Mouse (Mus musculus) splenic B cell, adult 2 months (primary cell): ENCODE results near the gene Tent5b.

Source experiments
- DNase-seq: peaks from one replicate; pipeline ENCODE4 v3.0.0-alpha.2; 2011; ENCODE audit warnings: low read depth, low spot score
- H3K27me3 ChIP-seq: 2 replicates; pipeline ENCODE4 v1.6.1; 2012; ENCODE audit warnings: mild to moderate bottlenecking, low read length, moderate library complexity, mixed read lengths; ENCODE audit not compliant: control insufficient read depth, poor library complexity, insufficient read depth, severe bottlenecking
- H3K36me3 ChIP-seq: 2 replicates; pipeline ENCODE4 v1.6.1; 2012; ENCODE audit warnings: mild to moderate bottlenecking, low read length, moderate library complexity, mixed read lengths; ENCODE audit not compliant: control insufficient read depth, poor library complexity, insufficient read depth, severe bottlenecking

The Tent5b gene

DNA sequence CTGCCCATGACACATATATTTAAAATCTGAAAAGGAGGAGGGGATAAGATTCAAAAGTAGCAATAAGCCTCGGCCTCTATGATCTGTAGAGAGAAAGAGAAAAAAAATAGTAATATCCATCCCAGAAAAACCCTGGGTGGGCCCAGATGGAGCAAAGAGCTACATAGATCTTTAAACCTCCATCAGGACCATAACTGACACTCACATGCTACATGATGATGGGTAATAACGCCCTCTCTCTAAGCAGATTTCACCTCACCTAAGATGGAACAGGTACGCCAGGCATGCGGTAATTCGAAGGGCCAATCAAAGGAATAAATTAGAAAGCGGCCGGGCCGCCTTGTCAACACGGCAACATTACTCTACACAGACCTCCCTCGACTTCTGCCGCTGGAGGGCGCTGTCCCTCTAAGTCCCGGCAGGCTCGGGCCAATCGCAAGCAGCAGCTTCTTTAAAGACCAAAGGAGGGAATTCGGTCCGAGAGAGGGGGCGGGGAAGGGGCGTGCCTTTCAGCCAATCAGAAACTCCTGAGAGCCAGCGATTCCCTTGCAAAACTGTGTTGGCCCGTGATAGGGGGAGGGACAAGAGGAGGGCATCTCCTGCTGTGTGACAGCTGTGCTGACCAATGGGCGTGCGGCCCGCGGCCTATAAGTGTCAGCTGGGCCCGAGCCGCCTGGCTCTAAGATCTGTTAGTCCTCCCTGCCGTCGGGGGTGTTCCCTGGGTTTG lies at the start of gene Tent5b:
Gene Tent5b (plus strand): TSS at position 675 of the 727 bp plus-strand sequence.
- Histone ChIP-seq H3K27me3 (no peaks in the 10 kb centered on the region), H3K36me3 (no peaks in the 10 kb centered on the region)
- peak; percentile 92 for DNase-seq

DNA sequence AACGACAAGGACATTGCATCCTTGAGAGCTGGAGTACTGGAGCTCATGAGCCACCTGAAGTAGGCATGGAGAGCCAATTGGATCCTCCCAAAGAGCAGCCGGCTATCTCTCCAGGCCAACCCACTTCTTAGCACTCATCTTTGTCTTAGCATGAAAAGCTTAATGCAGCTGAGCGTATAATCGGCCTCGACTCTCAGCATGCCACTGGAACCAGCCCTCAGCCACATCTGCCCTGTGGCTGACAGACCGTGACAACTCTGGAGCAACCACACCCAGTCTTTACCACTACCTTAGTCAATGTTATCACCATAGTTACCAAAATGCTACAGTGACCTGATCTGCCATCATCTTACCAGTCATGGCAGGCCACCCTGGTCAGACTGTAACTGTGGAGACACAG lies 48.4 kb upstream of the Tent5b start:
- H3K27me3 ChIP-seq = no peaks in the 10 kb centered on the region
- H3K36me3 ChIP-seq = no peaks in the 10 kb centered on the region
- DNase-seq = peak; percentile 42

DNA sequence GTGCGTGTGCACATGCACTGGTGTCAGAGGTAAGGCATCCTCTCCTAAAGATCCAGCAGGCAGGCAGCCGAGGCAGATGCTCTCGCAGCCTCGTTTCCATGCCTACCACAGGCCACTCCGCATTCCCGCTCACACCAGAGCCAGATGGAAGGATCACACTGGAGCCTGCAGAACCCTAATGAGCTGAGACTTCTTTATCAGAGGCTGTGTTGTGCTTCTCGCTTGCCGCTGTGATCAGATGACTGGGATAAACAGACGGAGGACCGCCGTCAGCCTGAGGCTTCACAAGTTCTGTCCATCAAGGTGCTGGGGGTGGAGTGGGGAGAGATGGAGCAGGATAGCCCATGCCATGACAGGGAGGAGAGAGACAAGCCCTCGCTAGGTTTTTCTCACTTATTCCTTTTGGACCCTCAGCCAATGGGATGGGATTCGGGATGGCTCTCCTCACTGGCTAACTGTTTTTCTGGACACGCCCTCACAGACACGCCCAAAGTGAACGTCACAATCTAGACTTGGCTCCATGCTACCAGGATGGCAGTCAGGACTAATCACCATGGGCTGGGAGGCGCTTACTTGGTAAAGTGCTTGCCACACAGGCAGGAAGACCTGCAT lies 47.3 kb upstream of the Tent5b start:
- DNase-seq = no peak

DNA sequence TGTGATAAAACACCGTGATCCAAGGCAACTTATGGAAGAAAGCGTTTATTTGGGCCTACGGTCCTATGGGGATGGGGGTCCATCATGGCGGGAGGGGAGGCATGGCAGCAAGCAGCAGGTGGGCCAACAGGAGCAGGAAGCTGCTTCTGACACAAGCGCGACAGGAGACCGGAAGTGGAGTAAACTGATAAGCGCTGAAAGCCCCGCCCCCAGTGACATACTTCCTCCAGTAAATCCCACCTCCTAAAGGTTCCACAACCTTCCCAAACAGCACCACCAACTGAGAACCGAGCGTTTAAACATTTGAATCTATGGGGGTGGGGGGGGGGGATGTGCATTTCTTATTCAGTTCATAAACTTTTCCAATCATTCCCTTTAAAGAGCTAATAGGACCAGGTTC lies 44.0 kb upstream of the Tent5b start:
- Histone ChIP-seq H3K36me3 (no peaks in the 10 kb centered on the region), H3K27me3 (no peaks in the 10 kb centered on the region)
- no peak for DNase-seq

More for the DNA sequence above, 47.3 kb upstream of the Tent5b start:
- Histone ChIP-seq H3K27me3 (no peaks in the 10 kb centered on the region), H3K36me3 (no peaks in the 10 kb centered on the region)

DNA sequence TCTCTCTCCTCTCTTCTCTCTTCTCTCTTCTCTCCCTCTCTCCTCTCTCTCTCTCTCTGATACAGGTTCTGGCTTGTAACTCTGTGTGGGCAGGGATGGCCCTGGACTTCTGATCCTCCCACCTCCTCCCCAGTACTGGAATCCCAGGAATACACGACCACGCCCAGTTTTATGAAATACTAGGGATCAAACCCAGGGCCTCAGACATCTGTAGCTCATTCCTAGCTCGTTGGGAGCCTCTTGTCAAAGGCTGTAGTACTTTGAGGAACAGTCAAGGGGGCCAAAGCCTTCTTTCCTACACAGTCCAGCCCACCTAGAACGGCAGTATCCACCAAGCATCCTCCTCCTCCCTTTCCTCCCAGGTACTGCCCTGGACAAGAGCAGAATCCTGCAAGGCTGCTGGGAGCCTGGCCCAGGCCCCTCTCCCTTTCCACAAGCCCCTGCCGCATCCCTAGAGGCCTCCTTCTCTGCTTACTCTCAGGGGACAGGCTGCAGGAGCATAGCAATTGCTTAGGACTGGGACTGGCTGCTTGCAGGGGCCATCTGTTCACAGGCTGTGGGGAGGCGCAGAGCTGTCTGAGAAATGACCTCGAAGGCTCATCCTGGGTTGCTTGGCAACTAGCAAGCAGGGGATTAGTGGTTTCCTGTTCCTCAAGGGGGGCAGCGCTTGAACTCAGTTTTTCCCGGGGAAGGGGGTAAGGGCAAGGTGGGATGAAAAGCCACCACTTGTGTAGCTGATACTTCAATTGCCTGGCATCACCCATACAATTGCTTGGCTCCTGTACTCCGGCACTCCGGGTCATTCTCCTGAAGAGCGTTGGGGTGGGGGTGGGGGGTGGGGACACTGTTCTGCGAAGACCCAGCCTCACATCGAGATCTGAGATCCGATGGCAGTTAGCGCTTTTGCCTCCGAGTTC lies 40.2 kb upstream of the Tent5b start:
- H3K27me3 ChIP-seq = no peaks in the 10 kb centered on the region
- no peak for DNase-seq
- H3K36me3 ChIP-seq = no peaks in the 10 kb centered on the region

DNA sequence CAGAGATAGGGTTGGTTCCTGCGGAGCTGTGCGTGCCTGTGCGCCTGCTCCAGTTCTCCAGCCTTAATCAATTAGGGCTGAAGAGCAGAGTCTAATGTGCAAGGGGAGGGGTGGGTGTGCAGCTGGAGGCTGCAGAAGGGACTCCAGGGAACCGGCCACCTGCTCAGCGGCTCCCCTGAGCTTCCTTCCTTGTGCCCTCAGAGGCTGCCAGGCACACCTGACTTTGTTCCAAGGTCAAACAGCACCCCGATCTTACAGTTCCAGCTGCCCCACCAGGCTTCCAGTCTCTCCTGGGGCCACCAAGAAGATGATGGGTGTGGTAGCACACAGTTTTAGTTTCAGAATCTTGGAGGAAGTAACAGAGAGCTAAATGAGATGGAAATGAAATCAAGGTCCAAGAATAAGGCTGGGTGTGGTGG lies 39.5 kb upstream of the Tent5b start:
- DNase-seq = peak; percentile 32
- no peaks in the 10 kb centered on the region for H3K36me3 ChIP-seq
- no peaks in the 10 kb centered on the region for H3K27me3 ChIP-seq

DNA sequence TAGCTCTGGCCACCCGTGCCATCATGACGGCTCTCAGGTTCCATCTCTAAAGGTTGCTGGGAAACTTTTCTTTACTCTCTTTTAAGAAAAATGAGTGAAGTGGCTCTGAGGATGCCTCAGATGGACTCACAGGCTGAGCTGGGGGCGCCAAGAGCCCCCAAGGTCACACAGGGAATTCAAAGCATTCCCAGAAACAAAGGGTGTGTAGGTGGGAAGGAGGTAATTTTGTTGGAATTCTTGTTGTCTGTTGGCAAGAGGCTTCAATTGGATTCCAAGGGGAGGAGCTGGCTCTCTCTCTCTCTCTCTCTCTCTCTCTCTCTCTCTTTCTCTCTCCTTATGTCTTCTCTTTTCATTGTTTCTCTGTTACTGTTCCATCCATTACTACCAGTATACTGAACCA lies 37.7 kb upstream of the Tent5b start:
- no peak for DNase-seq
- Histone ChIP-seq H3K27me3 (no peaks in the 10 kb centered on the region), H3K36me3 (no peaks in the 10 kb centered on the region)

DNA sequence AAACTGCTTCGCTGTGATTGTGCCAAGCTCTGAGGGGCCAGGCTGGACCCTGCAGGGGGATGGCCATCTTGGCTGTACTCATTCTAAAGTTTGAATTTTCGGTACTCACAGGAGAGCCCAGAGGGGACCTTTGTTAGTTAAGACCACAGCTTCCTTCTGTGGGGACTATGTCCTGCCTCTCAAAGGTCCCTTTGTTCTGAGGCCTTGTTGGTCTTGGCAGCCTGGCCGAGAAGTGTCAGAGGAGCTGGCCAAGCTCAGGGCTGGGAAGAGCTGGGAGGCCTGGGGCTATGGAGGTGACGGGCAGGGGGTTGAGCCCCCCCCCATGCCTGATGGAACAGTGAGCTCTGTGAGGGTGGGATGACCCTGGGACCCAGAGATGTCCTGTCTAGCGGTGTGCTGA lies 36.8 kb upstream of the Tent5b start:
- Histone ChIP-seq H3K36me3 (no peaks in the 10 kb centered on the region), H3K27me3 (no peaks in the 10 kb centered on the region)
- no peak for DNase-seq

DNA sequence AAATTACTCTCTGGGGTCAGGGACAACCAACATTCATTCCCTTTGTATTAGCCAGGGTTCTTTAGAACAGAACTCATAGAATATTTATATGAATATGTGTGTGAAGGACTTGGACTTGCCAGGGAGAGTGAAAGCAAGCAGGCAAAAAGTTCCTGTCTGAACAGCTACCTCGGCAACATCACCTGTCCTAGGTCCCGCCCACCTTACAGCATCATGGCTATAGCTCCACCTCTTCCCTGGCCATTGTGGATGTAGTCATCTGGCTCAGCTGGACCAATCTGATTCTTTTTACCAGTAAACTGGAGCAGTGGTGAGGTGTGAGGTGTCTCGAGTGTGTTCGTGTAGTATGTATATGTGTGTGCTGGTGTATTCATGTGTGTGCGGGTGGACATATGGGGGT lies 34.2 kb upstream of the Tent5b start:
- H3K27me3 ChIP-seq = no peaks in the 10 kb centered on the region
- H3K36me3 ChIP-seq = no peaks in the 10 kb centered on the region
- DNase-seq = no peak

DNA sequence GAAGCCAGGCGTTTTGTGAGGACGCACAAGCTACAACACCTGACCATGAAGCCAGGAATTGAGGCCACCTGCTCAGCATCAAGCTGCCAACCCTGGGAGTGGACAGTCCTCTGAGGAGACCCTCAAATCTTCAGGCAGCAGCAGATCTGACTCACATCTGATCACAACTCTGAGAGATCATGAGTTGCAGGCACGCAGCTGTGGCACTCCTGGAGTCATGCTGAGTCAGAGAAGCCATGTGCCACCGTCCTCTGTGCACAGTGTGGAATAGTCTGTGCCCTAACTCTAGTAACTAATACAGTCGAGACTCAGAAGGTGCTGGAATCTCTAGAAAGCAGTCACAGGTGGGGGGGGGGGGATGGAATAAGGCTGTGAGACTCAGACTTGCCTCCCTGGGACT lies 32.6 kb upstream of the Tent5b start:
- no peaks in the 10 kb centered on the region for H3K27me3 ChIP-seq
- DNase-seq = no peak
- no peaks in the 10 kb centered on the region for H3K36me3 ChIP-seq

DNA sequence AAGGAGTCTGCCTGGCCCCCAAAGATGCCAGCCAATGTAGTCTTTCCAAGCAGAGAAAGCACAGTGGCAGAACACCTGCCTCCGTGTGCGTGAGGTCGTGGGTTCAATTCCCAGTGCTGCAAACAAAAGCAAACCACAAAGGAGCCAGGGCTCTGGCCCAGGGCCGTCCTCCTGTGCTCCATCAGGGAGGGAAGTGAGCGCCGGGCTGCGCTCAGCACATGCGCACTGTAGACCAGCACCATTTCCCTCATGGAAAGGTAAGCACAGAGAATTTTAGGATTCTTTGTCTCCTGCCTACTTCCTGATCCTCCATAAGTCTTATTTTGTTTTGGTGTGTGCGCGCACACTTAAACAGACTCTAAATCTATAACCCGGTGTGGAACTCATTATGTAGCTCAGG lies 32.0 kb upstream of the Tent5b start:
- Histone ChIP-seq H3K27me3 (no peaks in the 10 kb centered on the region), H3K36me3 (no peaks in the 10 kb centered on the region)
- no peak for DNase-seq

DNA sequence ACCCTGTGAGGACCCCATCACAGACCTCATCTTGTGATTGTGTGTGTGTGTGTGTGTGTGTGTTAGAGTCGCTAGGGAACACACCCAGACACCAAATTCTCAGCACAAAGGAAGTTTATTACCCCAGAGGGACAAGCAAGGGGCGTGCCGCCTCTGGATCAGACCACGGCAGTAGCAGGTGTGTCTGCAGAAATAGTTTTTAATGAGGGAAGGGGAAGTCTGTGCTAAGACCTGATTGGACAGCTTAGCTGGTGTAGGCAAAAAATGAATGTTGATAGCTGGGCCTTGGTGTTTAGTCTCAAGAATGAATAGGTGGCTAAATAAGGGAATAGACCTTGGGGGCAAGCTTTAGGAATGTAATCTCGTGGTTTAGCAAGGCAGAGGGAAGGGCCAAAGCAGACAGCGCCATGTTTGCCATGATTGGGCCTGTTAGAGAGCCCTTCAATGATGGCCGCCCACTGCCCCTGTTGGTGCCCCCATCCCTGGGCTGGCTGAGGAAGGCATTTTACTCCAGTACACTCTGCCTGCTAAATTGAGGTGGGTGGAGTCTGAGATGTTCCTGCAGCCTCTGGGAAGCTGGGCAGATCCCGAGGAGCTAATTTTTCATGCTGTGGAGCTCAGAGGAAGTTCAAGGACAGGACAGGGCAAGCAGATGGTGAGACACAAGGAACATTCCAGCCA lies 31.1 kb upstream of the Tent5b start:
- peak; percentile 25 for DNase-seq
- no peaks in the 10 kb centered on the region for H3K27me3 ChIP-seq

DNA sequence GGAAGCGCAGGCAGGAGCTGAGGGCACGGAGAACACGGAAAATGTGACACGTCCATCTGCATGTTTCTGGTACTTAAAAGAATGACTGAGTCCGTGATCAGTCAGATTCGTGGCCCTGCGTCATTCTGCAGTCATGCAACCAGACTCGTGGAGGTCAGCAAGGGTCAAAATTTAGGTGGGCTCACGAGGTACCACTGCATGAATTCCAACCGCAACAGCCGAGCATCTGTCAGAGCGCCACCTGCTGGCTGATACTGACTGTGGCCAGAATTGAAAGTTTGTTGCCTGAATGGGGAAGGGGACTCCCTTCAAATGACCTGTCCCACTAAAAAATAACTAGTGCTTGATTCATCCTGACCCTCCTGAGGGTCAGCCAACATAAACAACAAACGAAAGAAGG lies 30.2 kb upstream of the Tent5b start:
- H3K36me3 ChIP-seq = no peaks in the 10 kb centered on the region
- peak; percentile 75 for DNase-seq
- no peaks in the 10 kb centered on the region for H3K27me3 ChIP-seq

More for the DNA sequence above, 31.1 kb upstream of the Tent5b start:
- H3K36me3 ChIP-seq = no peaks in the 10 kb centered on the region

DNA sequence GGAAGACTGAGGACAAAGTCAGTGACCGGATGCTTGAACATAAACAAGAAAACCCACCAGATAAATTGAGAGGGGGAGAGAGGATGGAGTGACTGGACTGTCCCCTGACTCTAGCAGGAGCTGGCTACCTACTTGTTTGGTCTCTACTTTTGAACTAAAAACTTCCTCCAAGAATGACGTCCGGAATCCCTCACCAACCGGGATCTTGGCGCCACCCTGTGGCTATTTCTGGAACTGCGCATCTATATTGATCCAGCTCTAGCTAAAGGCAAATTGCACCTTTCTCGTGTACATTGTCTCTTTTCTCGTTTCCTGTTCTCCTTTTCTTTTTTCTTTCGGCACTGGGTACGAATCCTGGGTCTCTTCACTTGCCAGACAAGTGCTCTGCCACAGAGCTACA lies 28.4 kb upstream of the Tent5b start:
- H3K36me3 ChIP-seq = no peaks in the 10 kb centered on the region
- peak; percentile 88 for DNase-seq
- no peaks in the 10 kb centered on the region for H3K27me3 ChIP-seq
